Mouse (Mus musculus): ENCODE data around the gene Raet1e.

DNA sequence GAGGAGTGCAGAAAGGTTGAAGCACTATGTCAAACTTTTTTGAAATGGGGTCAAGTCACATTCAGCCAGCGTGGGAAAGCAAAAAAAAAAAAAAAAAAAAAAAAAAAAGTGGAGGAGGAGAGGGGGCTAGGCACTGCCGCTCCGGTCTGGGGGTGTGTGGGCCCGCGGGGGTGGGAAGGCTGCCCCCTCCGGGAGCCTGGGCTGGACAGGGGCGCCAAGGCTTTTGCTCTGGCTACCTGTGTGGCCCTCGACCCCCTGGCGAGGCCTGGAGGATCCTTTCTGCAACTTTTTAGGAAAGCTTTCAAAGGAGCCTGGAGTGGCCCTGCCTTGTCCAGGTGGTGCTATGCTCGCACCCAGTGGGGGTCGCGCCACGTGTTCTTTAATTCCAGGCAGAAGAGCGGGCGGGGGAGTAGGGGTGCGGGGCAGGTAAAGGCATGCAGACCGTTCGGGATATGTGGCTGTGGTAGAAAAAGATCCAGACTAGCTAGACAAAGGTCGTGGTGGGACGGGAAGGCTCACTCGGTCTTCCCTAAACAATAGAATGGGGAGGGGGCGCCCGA lies 1.3 kb downstream of the Raet1e start:
- no peak for TF ChIP-seq EP300 (IDR thresholded peaks at IDR 0.05; ENCODE audit: low read length)
- no peak for TF ChIP-seq CTCF (conservative IDR thresholded peaks at IDR 0.05 in 1 of 2, IDR thresholded peaks at IDR 0.05 in 1 of 2; ENCODE audit: low read depth in 2 of 2, low read length in 2 of 2)
- TF ChIP-seq HCFC1 (IDR thresholded peaks at IDR 0.05; ENCODE audit: low read depth, low read length): no peak
- TF ChIP-seq TBP (conservative IDR thresholded peaks at IDR 0.05; ENCODE audit: low read depth, low read length): no peak
- no peak for TF ChIP-seq CHD1 (IDR thresholded peaks at IDR 0.05; ENCODE audit: low read depth, low read length)
- no peak for TF ChIP-seq IRF4 (IDR thresholded peaks at IDR 0.05; ENCODE audit: low read depth, low read length)
- TF ChIP-seq CHD2 (IDR thresholded peaks at IDR 0.05; ENCODE audit: low read length): no peak
- no peak for TF ChIP-seq MYC (IDR thresholded peaks at IDR 0.05; ENCODE audit: low read depth, low read length)
- TF ChIP-seq POLR2A (IDR thresholded peaks at IDR 0.05; ENCODE audit: low read depth, low read length): no peak
- no peak for TF ChIP-seq UBTF (IDR thresholded peaks at IDR 0.05; ENCODE audit: low read depth, low read length)
- no peak for TF ChIP-seq GABPA (IDR thresholded peaks at IDR 0.05; ENCODE audit: insufficient replicate concordance, low read depth, low read length)
- TF ChIP-seq ZNF384 (IDR thresholded peaks at IDR 0.05; ENCODE audit: low read depth, low read length): no peak
- TF ChIP-seq JUN (IDR thresholded peaks at IDR 0.05; ENCODE audit: insufficient read depth, low read depth, low read length): no peak
- no peak for TF ChIP-seq SMC3 (IDR thresholded peaks at IDR 0.05; ENCODE audit: low read depth, low read length)

All from CH12.LX (cell line).